Mouse (Mus musculus): Measurements from ENCODE around the gene Trpc2. TPM values are rescaled to one million over a fixed set of nuclear protein-coding genes. Genes with fewer than 3 reads are reported as not detected.
A peak's percentile ranks its signal among the peaks of the same experiment; 100 is the strongest.
"Not testable (repeated sequence)": the region's sequence is repeated elsewhere in the genome, so short reads cannot be mapped to it uniquely, and the experiment has no call there.

Gene Trpc2
- polyA plus RNA-seq (2012; rRNA removed), result 1.8 and 2.0 TPM in 2 replicates

GRCm38 (mm10) chr7:102082816-102083215 lies at the start of gene Trpc2:
Gene Trpc2 (plus strand): TSS chr7:102083116.
- no peak for DNase-seq (ENCODE audit: extremely low spot score in 1 of 2, low spot score in 1 of 2)

- no peak for DNase-seq (ENCODE audit: extremely low spot score in 1 of 2, low spot score in 1 of 2)
Measured at GRCm38 (mm10) chr7:102034904-102035303, 48.0 kb upstream of the Trpc2 start.

- no peak for DNase-seq (ENCODE audit: extremely low spot score in 1 of 2, low spot score in 1 of 2)
Measured at GRCm38 (mm10) chr7:102035534-102035933, 47.4 kb upstream of the Trpc2 start.

- DNase-seq (ENCODE audit: extremely low spot score in 1 of 2, low spot score in 1 of 2), result peak in 1 of 2 experiments; percentile 44
Measured at GRCm38 (mm10) chr7:102037318-102037717, 45.6 kb upstream of the Trpc2 start.

GRCm38 (mm10) chr7:102042314-102042713 lies 40.6 kb upstream of the Trpc2 start:
- DNase-seq (ENCODE audit: extremely low spot score in 1 of 2, low spot score in 1 of 2), result no peak

GRCm38 (mm10) chr7:102048524-102048923 lies 34.4 kb upstream of the Trpc2 start:
- not testable (repeated sequence) for DNase-seq (ENCODE audit: extremely low spot score in 1 of 2, low spot score in 1 of 2)

GRCm38 (mm10) chr7:102061353-102061752 lies 21.6 kb upstream of the Trpc2 start:
- DNase-seq (ENCODE audit: extremely low spot score in 1 of 2, low spot score in 1 of 2), result no peak

GRCm38 (mm10) chr7:102062203-102062602 lies 20.7 kb upstream of the Trpc2 start:
- no peak for DNase-seq (ENCODE audit: extremely low spot score in 1 of 2, low spot score in 1 of 2)

- DNase-seq (ENCODE audit: extremely low spot score in 1 of 2, low spot score in 1 of 2), result no peak
Measured at GRCm38 (mm10) chr7:102063891-102064290, 19.0 kb upstream of the Trpc2 start.

- DNase-seq (ENCODE audit: extremely low spot score in 1 of 2, low spot score in 1 of 2), result no peak
Measured at GRCm38 (mm10) chr7:102064655-102065045, 18.3 kb upstream of the Trpc2 start.

- peak; percentile 89 to 93 for DNase-seq (ENCODE audit: extremely low spot score in 1 of 2, low spot score in 1 of 2)
Measured at GRCm38 (mm10) chr7:102065046-102065891, 17.6 kb upstream of the Trpc2 start, which contains the start of the genes Rnf121, Xndc1 and Xntrpc. Gene Rnf121 (minus strand): TSS chr7:102065469. Gene Xndc1 (plus strand): TSS chr7:102065511. Gene Xntrpc (plus strand): TSS chr7:102065713.

GRCm38 (mm10) chr7:102066363-102066762 lies 16.6 kb upstream of the Trpc2 start:
- no peak for DNase-seq (ENCODE audit: extremely low spot score in 1 of 2, low spot score in 1 of 2)

- DNase-seq (ENCODE audit: extremely low spot score in 1 of 2, low spot score in 1 of 2), result peak in 1 of 2 experiments; percentile 32
Measured at GRCm38 (mm10) chr7:102076714-102077296, 6.1 kb upstream of the Trpc2 start.

- peak in 1 of 2 experiments; percentile 56 for DNase-seq (ENCODE audit: extremely low spot score in 1 of 2, low spot score in 1 of 2)
Measured at GRCm38 (mm10) chr7:102078517-102078916, 4.4 kb upstream of the Trpc2 start.

- DNase-seq (ENCODE audit: extremely low spot score in 1 of 2, low spot score in 1 of 2), result no peak
Measured at GRCm38 (mm10) chr7:102080311-102080710, 2.6 kb upstream of the Trpc2 start.

GRCm38 (mm10) chr7:102081784-102082183 lies 1.1 kb upstream of the Trpc2 start:
- no peak for DNase-seq (ENCODE audit: extremely low spot score in 1 of 2, low spot score in 1 of 2)

- DNase-seq (ENCODE audit: extremely low spot score in 1 of 2, low spot score in 1 of 2), result no peak
Measured at GRCm38 (mm10) chr7:102084041-102084696, 1.3 kb downstream of the Trpc2 start.

GRCm38 (mm10) chr7:102087336-102087735 lies 4.4 kb downstream of the Trpc2 start:
- DNase-seq (ENCODE audit: extremely low spot score in 1 of 2, low spot score in 1 of 2), result peak in 1 of 2 experiments; percentile 45

- no peak for DNase-seq (ENCODE audit: extremely low spot score in 1 of 2, low spot score in 1 of 2)
Measured at GRCm38 (mm10) chr7:102099760-102100661, 17.1 kb downstream of the Trpc2 start.

- DNase-seq (ENCODE audit: extremely low spot score in 1 of 2, low spot score in 1 of 2), result no peak
Measured at GRCm38 (mm10) chr7:102100868-102101267, 18.0 kb downstream of the Trpc2 start.
